25 mouse cellular contexts compared by ENCODE assay signal in genomic region chr17:65796056-65796455, GRCm38 (mm10).
"Had no signal": no experiment of that assay in that cellular context is flagged by ENCODE, and none has a peak within 500 bp of the region (broad histone marks: within the 10 kb centered on the region; RNA-seq: fewer than 3 reads in every experiment).

No protein-coding gene starts in this region.

- DNase-seq: gastrocnemius, postnatal 14 days; gastrocnemius, postnatal 36 days; heart, adult 2 months; heart, postnatal 4 days; kidney, adult 18-20 months; kidney, adult 8-10 months; kidney, postnatal 10 days; kidney, postnatal 25 days; kidney, postnatal 4 days; liver; liver, embryonic 13.5 days had no signal

- H3K4me3 ChIP-seq: heart, adult 2 months; heart, embryonic 13.5 days; heart, embryonic 15.5 days; hindbrain, embryonic 10.5 days; hindbrain, embryonic 15.5 days; intestine, embryonic 15.5 days; layer of hippocampus, adult 2 months; left cerebral cortex, adult 2 months; limb, embryonic 10.5 days; limb, embryonic 12.5 days; liver, embryonic 13.5 days; liver, embryonic 15.5 days had no signal

- H3K27ac ChIP-seq: heart, adult 2 months; heart, embryonic 13.5 days; heart, embryonic 15.5 days; hindbrain, embryonic 10.5 days; hindbrain, embryonic 15.5 days; intestine, embryonic 15.5 days; layer of hippocampus, adult 2 months; left cerebral cortex, adult 2 months; limb, embryonic 10.5 days; limb, embryonic 12.5 days; liver, embryonic 13.5 days; liver, embryonic 15.5 days had no signal

- H3K27me3 ChIP-seq: heart, embryonic 13.5 days; heart, embryonic 15.5 days; hindbrain, embryonic 15.5 days; intestine, embryonic 15.5 days; limb, embryonic 12.5 days; liver, embryonic 13.5 days; liver, embryonic 15.5 days had no signal

- H3K9ac ChIP-seq: heart, embryonic 13.5 days; heart, embryonic 15.5 days; hindbrain, embryonic 15.5 days; intestine, embryonic 15.5 days; limb, embryonic 12.5 days; liver, embryonic 13.5 days; liver, embryonic 15.5 days had no signal

- H3K4me1 ChIP-seq: intestine, embryonic 15.5 days; limb, embryonic 10.5 days; limb, embryonic 12.5 days had no signal

- ATAC-seq: inflammation-experienced regulatory T-cells, adult 6 months; intestine, embryonic 15.5 days; intestine, postnatal 0 days had no signal

- H3K9me3 ChIP-seq: heart, embryonic 13.5 days; heart, embryonic 15.5 days; hindbrain, embryonic 10.5 days; hindbrain, embryonic 15.5 days; intestine, embryonic 15.5 days; limb, embryonic 10.5 days; liver, embryonic 13.5 days; liver, embryonic 15.5 days had no signal

- H3K4me2 ChIP-seq: heart, embryonic 11.5 days; heart, embryonic 13.5 days; heart, embryonic 15.5 days; hindbrain, embryonic 15.5 days; intestine, embryonic 15.5 days; limb, embryonic 12.5 days; liver, embryonic 11.5 days; liver, embryonic 13.5 days; liver, embryonic 15.5 days had no signal

- H3K36me3 ChIP-seq: hindbrain, embryonic 15.5 days; liver, embryonic 15.5 days had no signal
